Mouse (Mus musculus) hindbrain, postnatal 0 days (tissue): ENCODE results near the gene Car5b. TPM values are rescaled to one million over a fixed set of nuclear protein-coding genes. Genes with fewer than 3 reads are reported as not detected.

ENCODE experiments used
- ATAC-seq: fragments of 200-750 bp; cut with Nextera tagmentation; 2 replicates; pipeline ENCODE4 v1.8.0; 2017; ENCODE audit warnings: mild to moderate bottlenecking, moderate TSS enrichment, moderate library complexity
- DNase-seq: peaks from one replicate; pipeline ENCODE4 v3.0.0-alpha.2; 2015; ENCODE audit warnings: low spot score
- H3K27ac ChIP-seq: fragments of 300-500 bp; sonication (generic); 2 replicates; pipeline ENCODE4 v1.5.1; 2014; ENCODE audit warnings: mild to moderate bottlenecking
- H3K27me3 ChIP-seq: fragments of 300-500 bp; sonication (generic); 2 replicates; pipeline ENCODE4 v1.6.1; 2014; ENCODE audit warnings: low read length, mixed read lengths; ENCODE audit not compliant: insufficient read depth
- H3K36me3 ChIP-seq: fragments of 300-500 bp; sonication (generic); 2 replicates; pipeline ENCODE4 v1.6.1; 2014; ENCODE audit warnings: low read length, mixed read lengths; ENCODE audit not compliant: insufficient read depth
- H3K4me1 ChIP-seq: fragments of 300-500 bp; sonication (generic); 2 replicates; pipeline ENCODE4 v1.6.1; 2014; ENCODE audit warnings: antibody characterized with exemption, low read length, mixed read lengths; ENCODE audit not compliant: insufficient read depth
- H3K4me2 ChIP-seq: fragments of 300-500 bp; sonication (generic); 2 replicates; pipeline ENCODE4 v1.6.1; 2014; ENCODE audit warnings: low read depth, mild to moderate bottlenecking, low read length, moderate library complexity, mixed read lengths
- H3K4me3 ChIP-seq: fragments of 300-500 bp; sonication (generic); 2 replicates; pipeline ENCODE4 v1.5.1; 2014; ENCODE audit warnings: low read length
- H3K9ac ChIP-seq: fragments of 300-500 bp; sonication (generic); replicated peaks from 2 replicates; pipeline ENCODE4 v1.6.1; 2014; ENCODE audit warnings: mild to moderate bottlenecking, low read length, moderate library complexity, mixed read lengths
- H3K9me3 ChIP-seq: fragments of 300-500 bp; sonication (generic); 2 replicates; pipeline ENCODE4 v1.6.1; 2016; ENCODE audit warnings: low read length, mixed read lengths
- CTCF ChIP-seq: IDR thresholded peaks from 2 replicates; pipeline ENCODE4 v1.5.1; 2016; ENCODE audit warnings: antibody characterized with exemption, control low read depth, low read depth
- WGBS: fragments of 180-500 bp; shearing (Covaris S2); extraction: QIAGEN DNeasy Blood & Tissue Kit; methylation state at CpG from one replicate; pipeline ENCODE4 v1.1.7; 2014; 5-methylcytosine and 5-hydroxymethylcytosine counted together
- polyA plus RNA-seq: library from polyadenylated mRNA; unstranded; fragments of >200 nt; fragmentation: Nextera tagmentation; extraction: Ambion mirVana; gene quantifications from 2 replicates; pipeline ENCODE4 v1.2.1, GENCODE M21; 2015
- total RNA-seq: library from RNA; depleted of rRNA; stranded (reverse); fragments of >200 nt; gene quantifications from 2 replicates; pipeline ENCODE4 v1.2.3, GENCODE M21; 2014

The Car5b gene
- total and polyA plus RNA-seq, 2 experiments from 2014 or later: 1.9 to 5.3 TPM

DNA sequence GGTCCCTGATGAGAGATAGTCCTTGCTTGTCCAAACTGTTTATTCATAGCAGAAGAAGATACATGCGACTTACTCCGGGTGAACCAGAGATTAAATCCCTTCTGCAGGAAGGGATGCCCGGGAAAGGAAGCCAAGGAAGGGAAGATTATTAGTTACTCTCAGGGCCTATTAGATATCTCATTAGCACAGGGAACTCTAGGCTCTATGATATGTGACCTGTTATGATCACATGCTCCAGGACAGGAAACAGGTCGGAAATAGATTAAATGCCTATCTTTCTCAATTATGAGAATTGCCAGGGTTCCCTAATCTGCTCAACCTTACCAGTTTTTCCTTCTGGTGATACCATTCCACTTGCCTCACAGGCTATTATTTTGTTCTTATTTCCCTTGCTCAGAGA lies 27.9 kb upstream of the Car5b start:
- Histone ChIP-seq H3K4me2 (no peak overlapping the region), H3K27me3 (no peaks in the 10 kb centered on the region), H3K9ac (no peak overlapping the region), H3K27ac (no peak overlapping the region), H3K36me3 (no peaks in the 10 kb centered on the region), H3K9me3 (no peaks in the 10 kb centered on the region), H3K4me1 (no peaks in the 10 kb centered on the region), H3K4me3 (no peak overlapping the region)
- DNase-seq (no peak), ATAC-seq (no peak)
- no peak for TF ChIP-seq CTCF
- WGBS: 86% methylated on average over 4 of the region's 4 CpGs

DNA sequence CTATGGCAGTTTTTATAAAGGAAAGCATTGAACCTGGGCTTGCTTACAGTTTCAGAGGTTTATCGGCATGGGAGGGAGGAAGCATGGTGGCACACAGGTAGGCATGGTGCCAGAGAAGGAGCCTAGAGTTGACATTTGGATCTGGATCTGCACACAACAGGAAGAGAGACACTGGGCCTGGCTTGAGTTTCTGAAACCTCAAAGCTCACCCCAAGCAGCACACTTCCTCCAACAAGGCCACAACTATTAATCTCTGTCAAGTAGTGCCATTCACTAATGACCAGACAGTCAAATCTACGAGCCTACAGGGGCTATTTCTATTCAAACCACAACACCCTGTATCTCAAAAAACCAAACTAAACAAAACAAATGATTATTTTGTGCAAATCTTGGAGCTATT lies 18.9 kb upstream of the Car5b start:
- H3K9ac ChIP-seq: no peak overlapping the region
- H3K27ac ChIP-seq: no peak overlapping the region
- H3K4me3 ChIP-seq: no peak overlapping the region
- 58% methylated on average over 2 of the region's 2 CpGs for WGBS
- no peak for ATAC-seq
- no peak for TF ChIP-seq CTCF
- H3K27me3 ChIP-seq: no peaks in the 10 kb centered on the region
- DNase-seq: no peak
- no peaks in the 10 kb centered on the region for H3K4me1 ChIP-seq
- no peaks in the 10 kb centered on the region for H3K36me3 ChIP-seq
- no peak overlapping the region for H3K4me2 ChIP-seq
- H3K9me3 ChIP-seq: no peaks in the 10 kb centered on the region

DNA sequence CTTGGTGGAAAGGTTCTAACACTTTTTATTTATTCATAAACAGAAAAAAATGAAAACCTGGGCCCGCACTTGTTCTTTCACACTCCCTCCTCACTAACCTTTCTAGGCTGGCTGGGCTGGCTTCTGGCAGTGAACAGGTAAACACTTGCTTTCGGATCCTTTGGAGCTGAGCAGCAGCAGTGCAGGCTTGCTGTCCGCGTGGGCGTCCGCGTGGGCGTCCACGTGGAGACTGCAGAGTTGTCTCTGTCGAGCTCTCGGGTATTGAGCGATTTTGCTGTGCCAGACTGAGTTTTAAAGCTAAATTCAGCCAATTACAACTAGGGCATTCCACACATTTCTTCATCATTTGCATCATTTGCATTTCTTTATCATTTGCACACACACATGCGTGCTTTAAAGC lies 14.3 kb upstream of the Car5b start:
- H3K27ac ChIP-seq: no peak overlapping the region
- 73% methylated on average over 13 of the region's 13 CpGs for WGBS
- DNase-seq (no peak), ATAC-seq (no peak)
- no peak for TF ChIP-seq CTCF
- H3K9ac ChIP-seq: no peak overlapping the region
- no peaks in the 10 kb centered on the region for H3K4me1 ChIP-seq
- no peak overlapping the region for H3K4me2 ChIP-seq
- H3K9me3 ChIP-seq: no peaks in the 10 kb centered on the region
- H3K36me3 ChIP-seq: no peaks in the 10 kb centered on the region
- no peak overlapping the region for H3K4me3 ChIP-seq
- no peaks in the 10 kb centered on the region for H3K27me3 ChIP-seq

DNA sequence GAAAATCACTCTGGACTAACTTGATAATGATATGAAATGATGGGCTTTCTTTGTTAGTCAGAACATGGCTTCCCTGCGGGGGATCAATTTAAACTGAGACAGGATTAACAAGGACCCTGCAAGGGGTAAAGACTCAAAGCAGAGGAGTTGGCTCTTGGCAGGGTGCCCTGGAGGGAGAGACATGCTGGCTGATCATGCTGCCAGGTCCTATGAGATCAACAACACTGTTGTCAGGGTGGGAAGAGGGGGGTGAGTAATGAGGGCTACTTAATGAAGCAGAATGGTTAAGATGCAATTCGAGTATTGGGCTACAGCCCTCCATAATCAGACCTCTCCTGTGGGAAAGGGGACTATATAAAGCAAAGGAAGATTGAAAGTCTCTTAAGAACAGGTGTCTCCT lies 11.1 kb upstream of the Car5b start:
- peak; percentile 53 for DNase-seq
- TF ChIP-seq CTCF: no peak
- WGBS: 32% methylated on average over 2 of the region's 2 CpGs
- Histone ChIP-seq H3K27me3 (no peaks in the 10 kb centered on the region), H3K9ac (no peak overlapping the region), H3K36me3 (no peaks in the 10 kb centered on the region), H3K4me2 (no peak overlapping the region), H3K27ac (no peak overlapping the region), H3K4me3 (no peak overlapping the region), H3K4me1 (no peaks in the 10 kb centered on the region), H3K9me3 (no peaks in the 10 kb centered on the region)
- peak; percentile 55; the same call in 1 of the 2 replicates for ATAC-seq

DNA sequence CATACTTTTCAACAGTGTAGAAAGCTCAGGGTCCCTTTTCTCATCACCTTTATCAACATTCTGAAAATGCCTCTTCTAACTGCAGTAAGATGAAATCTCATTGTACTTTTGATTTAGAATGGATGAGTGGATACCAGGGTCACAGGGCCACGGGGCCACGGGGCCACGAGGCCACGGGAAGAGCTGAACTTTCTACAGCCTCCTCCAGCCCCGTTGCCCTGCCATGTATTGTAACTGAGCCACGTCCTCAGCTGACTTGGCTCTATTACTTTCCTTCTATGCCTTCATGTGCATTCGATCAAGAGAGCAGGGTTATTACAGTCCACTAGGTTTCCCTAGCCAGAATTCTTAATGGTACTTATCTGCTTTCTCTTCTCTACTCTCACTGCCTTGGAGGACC lies 8.1 kb upstream of the Car5b start:
- Histone ChIP-seq H3K9ac (no peak overlapping the region), H3K9me3 (no peaks in the 10 kb centered on the region), H3K27ac (no peak overlapping the region), H3K27me3 (no peaks in the 10 kb centered on the region), H3K4me3 (no peak overlapping the region), H3K36me3 (no peaks in the 10 kb centered on the region), H3K4me2 (no peak overlapping the region), H3K4me1 (no peaks in the 10 kb centered on the region)
- DNase-seq (no peak), ATAC-seq (no peak)
- WGBS: 83% methylated on average over 7 of the region's 7 CpGs
- no peak for TF ChIP-seq CTCF

DNA sequence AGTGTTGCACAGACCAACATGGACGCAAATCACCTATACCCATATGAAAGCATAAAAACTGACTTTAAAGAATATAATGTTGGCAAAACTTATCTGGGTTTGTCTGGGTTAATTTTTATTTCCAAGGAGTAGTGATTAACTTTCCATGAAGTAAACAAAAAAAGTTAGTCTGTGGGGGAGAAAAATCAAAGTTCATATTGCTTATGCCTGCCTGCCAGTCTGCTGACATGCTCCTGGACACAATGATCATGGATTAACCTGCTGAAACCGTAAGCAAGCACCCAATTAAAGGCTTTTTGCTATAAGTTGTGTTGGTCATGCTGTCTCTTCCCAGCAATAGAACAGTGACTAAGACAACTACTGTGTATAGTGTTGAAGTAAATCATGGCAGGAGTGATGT lies 7.6 kb upstream of the Car5b start:
- no peak for DNase-seq
- no peak for TF ChIP-seq CTCF
- no peak for ATAC-seq
- Histone ChIP-seq H3K9ac (no peak overlapping the region), H3K4me3 (no peak overlapping the region), H3K27ac (no peak overlapping the region), H3K36me3 (no peaks in the 10 kb centered on the region), H3K4me2 (no peak overlapping the region), H3K4me1 (no peaks in the 10 kb centered on the region), H3K9me3 (no peaks in the 10 kb centered on the region), H3K27me3 (no peaks in the 10 kb centered on the region)
- WGBS: 81% methylated on average over 2 of the region's 2 CpGs

DNA sequence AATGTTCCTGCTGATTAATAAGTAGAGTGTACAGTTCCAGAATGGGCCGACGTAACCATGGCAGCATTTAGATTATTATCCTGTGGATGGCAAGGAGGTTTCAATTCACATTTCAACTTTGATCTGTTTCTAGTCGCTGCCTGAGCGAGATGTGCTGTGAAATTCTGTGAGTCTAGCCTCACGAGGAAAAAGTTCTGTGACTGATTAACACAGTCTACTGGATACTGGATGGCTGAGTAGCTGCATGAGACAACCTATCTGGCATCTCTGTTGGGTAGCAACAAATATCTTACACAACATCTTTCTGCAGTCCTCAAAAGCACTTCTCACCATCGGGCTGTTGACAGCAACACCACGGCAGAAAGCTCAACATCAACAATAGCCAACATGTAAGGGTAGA lies 4.7 kb upstream of the Car5b start:
- no peaks in the 10 kb centered on the region for H3K36me3 ChIP-seq
- no peak overlapping the region for H3K27ac ChIP-seq
- no peaks in the 10 kb centered on the region for H3K27me3 ChIP-seq
- H3K4me1 ChIP-seq: no peaks in the 10 kb centered on the region
- no peak for DNase-seq
- no peak overlapping the region for H3K9ac ChIP-seq
- ATAC-seq: no peak
- H3K4me3 ChIP-seq: no peak overlapping the region
- no peaks in the 10 kb centered on the region for H3K9me3 ChIP-seq
- 78% methylated on average over 7 of the region's 7 CpGs for WGBS
- TF ChIP-seq CTCF: no peak
- H3K4me2 ChIP-seq: no peak overlapping the region
